Mouse (Mus musculus) spleen, adult 18-20 months (tissue): Measurements from ENCODE around the gene Mlh1.

ENCODE experiments used
- DNase-seq, 2 experiments: peaks; one replicate each; pipeline ENCODE4 v3.0.0; 2022; ENCODE audit warnings: mixed read lengths in 2 of 2

Gene Mlh1

GRCm38 (mm10) chr9:111285676-111286075 is 14.1 kb upstream of the Mlh1 start:
- DNase-seq: no peak

GRCm38 (mm10) chr9:111285061-111285460 is 13.5 kb upstream of the Mlh1 start:
- no peak for DNase-seq

- no peak for DNase-seq
Observed at GRCm38 (mm10) chr9:111275156-111275555, 3.6 kb upstream of the Mlh1 start.

- no peak for DNase-seq
Observed at GRCm38 (mm10) chr9:111273958-111274357, 2.4 kb upstream of the Mlh1 start.

GRCm38 (mm10) chr9:111272996-111273785 is 1.6 kb upstream of the Mlh1 start:
- DNase-seq: no peak

GRCm38 (mm10) chr9:111272356-111272755 is 765 bp upstream of the Mlh1 start:
- no peak for DNase-seq

GRCm38 (mm10) chr9:111271056-111271433 is 546 bp downstream of the Mlh1 start:
- no peak for DNase-seq

GRCm38 (mm10) chr9:111270606-111271005 is 985 bp downstream of the Mlh1 start:
- DNase-seq: no peak

- no peak for DNase-seq
Observed at GRCm38 (mm10) chr9:111267998-111268397, 3.6 kb downstream of the Mlh1 start.

GRCm38 (mm10) chr9:111261356-111261755 is 10.2 kb downstream of the Mlh1 start:
- DNase-seq: no peak

GRCm38 (mm10) chr9:111260360-111260985 is 11.1 kb downstream of the Mlh1 start:
- DNase-seq: no peak

- DNase-seq: no peak
Observed at GRCm38 (mm10) chr9:111252161-111252869, 19.3 kb downstream of the Mlh1 start.

GRCm38 (mm10) chr9:111247682-111248246 is 23.8 kb downstream of the Mlh1 start:
- no peak for DNase-seq

GRCm38 (mm10) chr9:111245546-111245945 is 26.0 kb downstream of the Mlh1 start:
- DNase-seq: no peak

GRCm38 (mm10) chr9:111243384-111243783 is 28.2 kb downstream of the Mlh1 start:
- DNase-seq: no peak

- DNase-seq: no peak
Observed at GRCm38 (mm10) chr9:111239821-111240220, 31.8 kb downstream of the Mlh1 start.

GRCm38 (mm10) chr9:111237726-111238125 is 33.9 kb downstream of the Mlh1 start:
- DNase-seq: no peak

- DNase-seq: no peak
Observed at GRCm38 (mm10) chr9:111234701-111235100, 36.9 kb downstream of the Mlh1 start.

- DNase-seq: no peak
Observed at GRCm38 (mm10) chr9:111228446-111228845, 43.1 kb downstream of the Mlh1 start.

- DNase-seq: no peak
Observed at GRCm38 (mm10) chr9:111223406-111223805, 48.2 kb downstream of the Mlh1 start.

- no peak for DNase-seq
Observed at GRCm38 (mm10) chr9:111221580-111221979, 50.0 kb downstream of the Mlh1 start.

GRCm38 (mm10) chr9:111220551-111221080 is 51.0 kb downstream of the Mlh1 start:
- no peak for DNase-seq

GRCm38 (mm10) chr9:111216424-111216823 is 55.2 kb downstream of the Mlh1 start:
- DNase-seq: no peak
